Mouse (Mus musculus) central nervous system, embryonic 14 days (tissue): ENCODE data around the gene Gse1. TPM values are rescaled to one million over a fixed set of nuclear protein-coding genes. Genes with fewer than 3 reads are reported as not detected.

Experiments used
- polyA plus RNA-seq: library from polyadenylated mRNA; depleted of rRNA; stranded (reverse); fragments of >200 nt; gene quantifications from 2 replicates; pipeline ENCODE4 v1.2.3, GENCODE M21; 2012; rRNA removed

Gene Gse1
- 63.4 and 75.9 TPM in 2 replicates for polyA plus RNA-seq

GRCm38 (mm10) chr8:120227891-120228591 is at the start of gene Gse1:
Gse1 (plus strand) TSS chr8:120228456.

GRCm38 (mm10) chr8:120588908-120589771 is 360.9 kb downstream of the Gse1 start, which contains the start of gene Gins2:
Gins2 (minus strand) TSS chr8:120589304.

Other genes with a start within 250 kb of the Gse1 start
- 2.1 and 3.5 TPM in 2 replicates for gene Crispld2, start 236.0 kb upstream of the Gse1 start, polyA plus RNA-seq
- gene Zdhhc7, start 127.0 kb upstream of the Gse1 start, polyA plus RNA-seq = 33.1 and 34.7 TPM in 2 replicates
- 20.2 and 22.4 TPM in 2 replicates for gene 6430548M08Rik, start 114.3 kb upstream of the Gse1 start, polyA plus RNA-seq
- gene Fam92b, start 51.0 kb upstream of the Gse1 start, polyA plus RNA-seq = 1.5 and 1.9 TPM in 2 replicates